Mouse (Mus musculus) heart, adult 2 months (tissue): Measurements from ENCODE around the gene Tbc1d22a. TPM values are rescaled to one million over a fixed set of nuclear protein-coding genes. Genes with fewer than 3 reads are reported as not detected.
"Not testable (repeated sequence)": the region's sequence is repeated elsewhere in the genome, so short reads cannot be mapped to it uniquely, and the experiment has no call there.

Source experiments
- DNase-seq, 2 experiments: peaks; one replicate each; pipeline ENCODE4 v3.0.0; 2021
- H3K27ac ChIP-seq: fragments of 200-600 bp; 2 replicates; pipeline ENCODE4 v1.8.1; 2022
- H3K27me3 ChIP-seq: fragments of 200-500 bp; 2 replicates; pipeline ENCODE4 v1.6.1; 2012; ENCODE audit warnings: mild to moderate bottlenecking, low read length, inconsistent platforms, mixed read lengths; ENCODE audit not compliant: control insufficient read depth, insufficient read depth
- H3K36me3 ChIP-seq: fragments of 200-500 bp; 2 replicates; pipeline ENCODE4 v1.6.1; 2012; ENCODE audit warnings: low read length, inconsistent platforms; ENCODE audit not compliant: control insufficient read depth, insufficient read depth
- H3K4me1 ChIP-seq: fragments of 200-500 bp; 2 replicates; pipeline ENCODE4 v1.6.1; 2011; ENCODE audit warnings: low read length; ENCODE audit not compliant: control insufficient read depth, insufficient read depth
- H3K4me3 ChIP-seq: fragments of 200-600 bp; 2 replicates; pipeline ENCODE4 v1.8.1; 2022
- H3K79me2 ChIP-seq: fragments of 200-500 bp; replicated peaks from 2 replicates; pipeline ENCODE4 v1.6.1; 2012; ENCODE audit warnings: mild to moderate bottlenecking, inconsistent platforms, low read length, moderate library complexity, mixed read lengths; ENCODE audit not compliant: control insufficient read depth, insufficient read depth
- H3K9ac ChIP-seq: fragments of 200-500 bp; 2 replicates; pipeline ENCODE4 v1.6.1; 2012; ENCODE audit warnings: low read depth, mild to moderate bottlenecking, control low read depth, inconsistent platforms, low read length, mixed read lengths
- CTCF ChIP-seq: fragments of 200-600 bp; IDR thresholded peaks from 2 replicates; pipeline ENCODE4 v1.8.1; 2022; ENCODE audit warnings: antibody characterized with exemption, mild to moderate bottlenecking, moderate library complexity
- EP300 ChIP-seq: fragments of 200-500 bp; IDR thresholded peaks from 2 replicates; pipeline ENCODE4 v1.6.1; 2011; ENCODE audit warnings: low read depth, low read length, control low read depth; ENCODE audit not compliant: insufficient read depth
- POLR2A ChIP-seq: fragments of 200-500 bp; IDR thresholded peaks from 2 replicates; pipeline ENCODE4 v1.6.1; 2011; ENCODE audit warnings: mild to moderate bottlenecking, low read depth, low read length, control low read depth; ENCODE audit not compliant: insufficient read depth
- WGBS: fragments of 180-500 bp; shearing (Covaris S2); methylation state at CpG from one replicate; pipeline ENCODE4 v1.1.7; 2018; 5-methylcytosine and 5-hydroxymethylcytosine counted together
- intact Hi-C: fragments of 180-260 bp; cut with DNase I; formaldehyde crosslinking; loops from one replicate; pipeline ENCODE4 v1.15.1; 2025
- polyA plus RNA-seq: library from polyadenylated mRNA; depleted of rRNA; stranded (reverse); fragments of >200 nt; gene quantifications from 2 replicates; pipeline ENCODE4 v1.2.3, GENCODE M21; 2012
- total RNA-seq, 2 experiments: library from RNA; stranded (reverse); gene quantifications; 2 replicates each; pipeline ENCODE4 v1.2.3; 2021

Tbc1d22a gene
- total and polyA plus RNA-seq, 3 experiments: 21.8 to 25.6 (median 23.2) TPM

DNA sequence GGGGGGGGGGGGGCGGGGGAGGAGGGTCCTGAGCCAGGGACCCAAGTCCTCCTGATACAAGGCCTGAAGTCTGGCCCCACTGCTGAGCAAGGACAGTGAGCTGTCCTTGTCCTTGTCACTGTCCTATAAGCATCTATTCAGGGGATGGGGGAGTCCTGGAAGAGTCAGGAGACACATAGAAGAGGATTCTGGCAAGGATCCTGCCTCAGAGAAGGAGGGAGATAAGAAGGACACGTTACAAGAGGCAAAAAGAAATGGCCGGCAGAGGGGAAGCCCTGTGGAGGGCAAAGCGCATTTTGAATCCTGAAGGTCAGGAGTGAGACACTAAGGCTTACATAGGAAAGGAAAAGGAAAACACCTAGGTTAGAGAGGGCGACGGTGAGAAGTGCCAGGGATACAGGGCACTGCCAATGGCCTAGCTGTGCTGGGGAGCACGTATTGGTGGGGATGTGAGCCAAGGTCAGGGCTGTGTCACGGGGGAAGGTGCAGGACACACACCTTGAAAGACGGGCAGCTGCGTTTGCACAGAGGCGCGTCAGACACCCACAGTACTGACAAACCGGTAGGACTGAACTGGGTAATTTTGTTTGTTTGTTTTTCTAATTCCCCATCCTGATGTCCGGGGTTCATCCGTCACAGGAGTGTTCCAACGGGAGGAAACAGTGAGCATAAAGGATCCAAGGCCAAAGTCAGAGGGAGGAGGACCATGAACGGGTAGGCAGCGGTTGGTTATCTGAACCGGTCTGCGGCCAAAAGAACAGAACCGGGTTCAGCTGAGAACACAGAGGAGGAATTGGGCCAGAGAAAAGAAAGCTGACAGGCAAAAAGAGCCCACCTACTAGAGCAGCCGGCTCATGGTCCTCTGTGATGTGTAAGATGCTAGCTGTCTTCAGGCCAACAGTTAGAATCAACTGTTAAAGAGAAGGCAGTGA lies 37.2 kb upstream of the Tbc1d22a start:
- DNase-seq: peak; percentile 54 to 57
- 37% methylated on average over 22 of the region's 22 CpGs for WGBS
- peak overlapping the region; percentile 1; the same call in 1 of the 2 replicates for H3K9ac ChIP-seq
- intact Hi-C loops: no loop called here
- no peaks in the 10 kb centered on the region for H3K27me3 ChIP-seq
- no peaks in the 10 kb centered on the region; the same call in none of the 2 replicates for H3K79me2 ChIP-seq
- H3K4me3 ChIP-seq: no peak overlapping the region
- TF ChIP-seq CTCF (no peak), EP300 (no peak), POLR2A (no peak)
- peak overlapping the region; percentile 78 for H3K27ac ChIP-seq
- H3K36me3 ChIP-seq: no peaks in the 10 kb centered on the region
- H3K4me1 ChIP-seq: peaks cover 34% of the 10 kb centered on the region

DNA sequence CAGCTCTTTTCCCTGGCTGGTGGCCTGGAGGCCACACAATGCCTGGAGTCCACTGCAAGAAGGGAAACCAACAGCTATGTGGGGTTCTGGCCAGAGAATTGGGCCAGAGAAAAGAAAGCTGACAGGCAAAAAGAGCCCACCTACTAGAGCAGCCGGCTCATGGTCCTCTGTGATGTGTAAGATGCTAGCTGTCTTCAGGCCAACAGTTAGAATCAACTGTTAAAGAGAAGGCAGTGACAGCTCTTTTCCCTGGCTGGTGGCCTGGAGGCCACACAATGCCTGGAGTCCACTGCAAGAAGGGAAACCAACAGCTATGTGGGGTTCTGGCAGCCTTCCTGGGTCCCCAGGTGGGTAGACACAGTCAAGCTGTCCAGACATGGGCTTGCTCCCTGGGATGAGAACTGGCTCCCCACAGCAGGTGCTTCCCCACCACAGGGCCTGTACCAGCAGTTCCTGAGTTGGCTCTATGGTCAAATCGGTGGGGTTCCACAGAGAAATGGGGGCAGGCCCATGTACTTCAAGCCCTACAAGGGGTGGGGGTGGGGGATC lies 36.5 kb upstream of the Tbc1d22a start:
- H3K36me3 ChIP-seq, H3K27me3 ChIP-seq, intact Hi-C loops, H3K9ac ChIP-seq, H3K4me3 ChIP-seq, H3K79me2 ChIP-seq: not testable (repeated sequence)
- 46% methylated on average over 2 of the region's 2 CpGs for WGBS
- peak in 1 of 2 experiments; percentile 33 for DNase-seq
- Histone ChIP-seq H3K27ac (peak overlapping the region; percentile 55), H3K4me1 (peaks cover 34% of the 10 kb centered on the region)

DNA sequence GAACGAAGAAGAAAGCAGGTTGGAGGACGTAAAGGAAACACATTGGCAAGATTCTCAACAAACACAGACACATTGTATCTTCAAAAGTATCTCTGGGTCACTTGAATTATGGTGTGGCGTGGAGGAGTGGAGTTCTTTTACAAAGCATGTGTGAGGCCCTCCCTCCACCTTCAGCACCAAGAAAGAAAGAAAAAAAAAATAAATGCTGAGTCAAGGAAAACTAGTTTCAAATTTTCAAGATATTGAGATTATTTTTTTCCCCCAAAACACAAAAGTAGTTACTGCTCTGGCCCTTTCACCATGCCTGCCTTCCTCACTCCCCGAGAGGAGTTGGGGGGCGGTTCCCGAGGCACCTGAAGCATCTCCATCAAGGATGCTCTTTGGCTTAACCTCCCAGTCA lies 35.7 kb upstream of the Tbc1d22a start:
- H3K36me3 ChIP-seq: no peaks in the 10 kb centered on the region
- peak overlapping the region; percentile 55 for H3K27ac ChIP-seq
- no peak overlapping the region for H3K4me3 ChIP-seq
- intact Hi-C loops: no loop called here
- H3K9ac ChIP-seq: no peak overlapping the region
- DNase-seq: no peak
- TF ChIP-seq EP300 (no peak), POLR2A (no peak), CTCF (no peak)
- no peaks in the 10 kb centered on the region for H3K27me3 ChIP-seq
- no peaks in the 10 kb centered on the region; the same call in 1 of the 2 replicates for H3K79me2 ChIP-seq
- 94% methylated on average over 6 of the region's 6 CpGs for WGBS
- peaks cover 32% of the 10 kb centered on the region for H3K4me1 ChIP-seq

DNA sequence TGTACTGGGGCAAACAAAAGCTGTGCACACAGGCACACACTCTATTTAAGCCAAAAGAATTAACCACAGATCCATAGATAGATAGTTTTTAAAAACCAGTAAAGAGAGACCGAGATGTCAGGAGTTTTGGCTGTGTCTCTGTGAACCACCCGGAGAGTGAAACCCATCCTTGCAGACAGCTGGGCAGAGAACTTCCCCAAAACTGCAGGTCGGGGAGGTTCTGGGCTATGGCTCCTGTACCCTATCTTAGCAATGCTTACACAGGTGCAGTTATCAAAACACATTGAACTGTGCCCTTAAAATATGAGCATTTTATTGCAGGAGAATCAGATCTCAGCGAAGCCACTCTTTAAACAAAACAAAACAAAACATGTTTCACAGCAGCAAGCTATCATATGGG lies 33.8 kb upstream of the Tbc1d22a start:
- intact Hi-C loops: no loop called here
- 77% methylated on average over 4 of the region's 4 CpGs for WGBS
- H3K27me3 ChIP-seq: no peaks in the 10 kb centered on the region
- no peak for DNase-seq
- no peak overlapping the region for H3K4me3 ChIP-seq
- no peak overlapping the region for H3K9ac ChIP-seq
- no peak for TF ChIP-seq POLR2A
- no peak for TF ChIP-seq CTCF
- no peak for TF ChIP-seq EP300
- peaks cover 32% of the 10 kb centered on the region for H3K4me1 ChIP-seq
- no peak overlapping the region; the same call in 1 of the 2 replicates for H3K27ac ChIP-seq
- no peaks in the 10 kb centered on the region for H3K36me3 ChIP-seq
- no peaks in the 10 kb centered on the region; the same call in 1 of the 2 replicates for H3K79me2 ChIP-seq

- intact Hi-C loops, H3K4me3 ChIP-seq, DNase-seq, H3K27me3 ChIP-seq, H3K9ac ChIP-seq, H3K36me3 ChIP-seq, H3K79me2 ChIP-seq: not testable (repeated sequence)
- TF ChIP-seq CTCF: 0 out of 2 replicates have a peak, but pooled peaks have one; percentile 12
- peaks cover 33% of the 10 kb centered on the region for H3K4me1 ChIP-seq
- 87% methylated on average over 3 of the region's 3 CpGs for WGBS
- peak overlapping the region; percentile 70; the same call in 1 of the 2 replicates for H3K27ac ChIP-seq
These were observed 32.9 kb upstream of the Tbc1d22a start for GRCm38 (mm10) chr15:86181321-86181720.

GRCm38 (mm10) chr15:86181941-86182439 lies 32.3 kb upstream of the Tbc1d22a start:
- DNase-seq: peak; percentile 75 to 79
- no peaks in the 10 kb centered on the region; the same call in 1 of the 2 replicates for H3K79me2 ChIP-seq
- TF ChIP-seq EP300 (0 out of 2 replicates have a peak, but pooled peaks have one; percentile 6), CTCF (no peak)
- WGBS: 3% methylated on average over 11 of the region's 11 CpGs
- H3K4me1 ChIP-seq: peaks cover 33% of the 10 kb centered on the region
- intact Hi-C loops: no loop called here
- H3K27ac ChIP-seq: peak overlapping the region; percentile 70
- no peaks in the 10 kb centered on the region for H3K36me3 ChIP-seq
- H3K9ac ChIP-seq: 0 out of 2 replicates have a peak overlapping the region, but pooled peaks have one; percentile 2
- H3K4me3 ChIP-seq: peak overlapping the region; percentile 22; the same call in 1 of the 2 replicates
- no peaks in the 10 kb centered on the region for H3K27me3 ChIP-seq
